Mouse (Mus musculus) MEL-GATA-1-ER (cell line): Measurements from ENCODE around the gene Plcb2.
A peak's percentile ranks its signal among the peaks of the same experiment; 100 is the strongest.

Experiments used
- DNase-seq: peaks from one replicate; pipeline ENCODE4 v3.0.0-alpha.2; 2012; ENCODE audit warnings: low read depth; ENCODE audit errors: extremely low read depth

The Plcb2 gene

GRCm38 (mm10) chr2:118716677-118717076, 11.6 kb downstream of the Plcb2 start:
- DNase-seq = no peak

- no peak for DNase-seq
Measured at GRCm38 (mm10) chr2:118714230-118714629, 14.0 kb downstream of the Plcb2 start.

GRCm38 (mm10) chr2:118713631-118714030, 14.6 kb downstream of the Plcb2 start:
- no peak for DNase-seq

- DNase-seq = no peak
Measured at GRCm38 (mm10) chr2:118711038-118711494, 17.2 kb downstream of the Plcb2 start.

GRCm38 (mm10) chr2:118709655-118710221, 18.5 kb downstream of the Plcb2 start:
- DNase-seq = no peak

- DNase-seq = no peak
Measured at GRCm38 (mm10) chr2:118708472-118708871, 19.8 kb downstream of the Plcb2 start.

- DNase-seq = no peak
Measured at GRCm38 (mm10) chr2:118706436-118706835, 21.8 kb downstream of the Plcb2 start.

GRCm38 (mm10) chr2:118703913-118704730, 24.1 kb downstream of the Plcb2 start, which contains the start of gene Ankrd63:
Gene Ankrd63 (minus strand): TSS chr2:118703963.
- DNase-seq = no peak

GRCm38 (mm10) chr2:118702883-118703761, 25.1 kb downstream of the Plcb2 start:
- no peak for DNase-seq

GRCm38 (mm10) chr2:118701971-118702882, 26.0 kb downstream of the Plcb2 start:
- no peak for DNase-seq

GRCm38 (mm10) chr2:118701161-118701560, 27.1 kb downstream of the Plcb2 start:
- no peak for DNase-seq

- peak; percentile 50 for DNase-seq
Measured at GRCm38 (mm10) chr2:118700179-118701062, 27.8 kb downstream of the Plcb2 start.

- DNase-seq = no peak
Measured at GRCm38 (mm10) chr2:118697955-118698354, 30.3 kb downstream of the Plcb2 start.

GRCm38 (mm10) chr2:118697311-118697877, 30.8 kb downstream of the Plcb2 start:
- DNase-seq = no peak

GRCm38 (mm10) chr2:118696451-118697308, 31.6 kb downstream of the Plcb2 start:
- DNase-seq = no peak

GRCm38 (mm10) chr2:118695677-118696232, 32.5 kb downstream of the Plcb2 start:
- DNase-seq = peak; percentile 57

GRCm38 (mm10) chr2:118693370-118693966, 34.8 kb downstream of the Plcb2 start:
- DNase-seq = no peak

- no peak for DNase-seq
Measured at GRCm38 (mm10) chr2:118689875-118690274, 38.4 kb downstream of the Plcb2 start.
